Mouse (Mus musculus) myocyte (in vitro differentiated cells): Measurements from ENCODE around the gene Lrp11.
A peak's percentile ranks its signal among the peaks of the same experiment; 100 is the strongest.

Experiments used
- MYOD1 ChIP-seq, 3 experiments: IDR thresholded peaks; one replicate each; pipeline ENCODE4 v1.6.1; 2011; ENCODE audit warnings: control low read depth in 2 of 3, low read depth in 2 of 3, mild to moderate bottlenecking in 2 of 3, moderate library complexity in 1 of 3; ENCODE audit not compliant: insufficient read length in 2 of 3, control insufficient read depth in 1 of 3
- POLR2A ChIP-seq: IDR thresholded peaks from one replicate; pipeline ENCODE4 v1.6.1; 2011; ENCODE audit warnings: low read depth, mild to moderate bottlenecking, control low read depth, moderate library complexity; ENCODE audit not compliant: insufficient read length
- USF1 ChIP-seq: IDR thresholded peaks from one replicate; pipeline ENCODE4 v1.6.1; 2011; ENCODE audit warnings: low read depth, mild to moderate bottlenecking, control low read depth, moderate library complexity

GRCm38 (mm10) chr10:7590234-7590689 lies 662 bp downstream of the Lrp11 start:
- TF ChIP-seq POLR2A (no peak), USF1 (no peak), MYOD1 (IDR thresholded peaks at IDR 0.05; ENCODE audit: control insufficient read depth in 1 of 3, insufficient read length in 2 of 3, low read depth in 2 of 3) (peak in 1 of 3 experiments; percentile 0)
